Mouse (Mus musculus): ENCODE measurements around the gene Psmc2. TPM values are rescaled to one million over a fixed set of nuclear protein-coding genes. Genes with fewer than 3 reads are reported as not detected.

The Psmc2 gene
- polyA plus RNA-seq, 1 experiment from 2014 or later = 195 TPM

GRCm38 (mm10) chr5:21768506-21768905 lies 16.6 kb upstream of the Psmc2 start:
- no peaks in the 10 kb centered on the region for H3K27me3 ChIP-seq (ENCODE audit: insufficient read depth, low read length)
- no peaks in the 10 kb centered on the region for H3K4me1 ChIP-seq (ENCODE audit: insufficient read depth, low read length)
- 86% methylated on average over 4 of the region's 4 CpGs for WGBS
- H3K9me3 ChIP-seq (ENCODE audit: low read length) = no peaks in the 10 kb centered on the region
- no peak overlapping the region for H3K9ac ChIP-seq (replicated peaks; ENCODE audit: low read length)
- H3K4me2 ChIP-seq (replicated peaks; ENCODE audit: low read depth, low read length) = no peak overlapping the region
- no peak overlapping the region for H3K27ac ChIP-seq (ENCODE audit: low read length)
- H3K36me3 ChIP-seq (ENCODE audit: insufficient read depth, low read length) = peaks cover 47% of the 10 kb centered on the region
- no peak for ATAC-seq (ENCODE audit: low FRiP score, low TSS enrichment)
- no peak overlapping the region for H3K4me3 ChIP-seq (ENCODE audit: low read length)

DNA sequence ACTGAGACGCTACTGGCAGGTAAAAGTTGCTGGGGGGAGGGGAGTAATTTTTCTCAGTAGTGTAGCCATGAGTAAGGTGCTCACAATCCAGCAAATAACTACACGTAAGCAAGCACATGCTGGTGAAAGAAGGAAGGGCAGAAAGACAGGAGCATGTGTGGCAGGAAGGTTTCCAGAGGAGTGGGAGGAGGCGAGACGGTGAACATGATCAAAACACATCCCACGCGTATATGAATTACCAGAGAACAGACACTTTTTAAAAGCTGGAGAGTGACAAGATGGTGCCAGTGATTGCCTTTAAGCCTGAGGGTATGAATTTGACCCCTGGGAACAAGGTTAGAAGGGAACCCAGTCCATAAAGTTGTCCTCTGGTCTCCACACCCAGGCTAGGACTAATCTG lies 15.2 kb upstream of the Psmc2 start:
- H3K9ac ChIP-seq (replicated peaks; ENCODE audit: low read length) = no peak overlapping the region
- no peak for ATAC-seq (ENCODE audit: low FRiP score, low TSS enrichment)
- no peaks in the 10 kb centered on the region for H3K9me3 ChIP-seq (ENCODE audit: low read length)
- H3K27me3 ChIP-seq (ENCODE audit: insufficient read depth, low read length) = no peaks in the 10 kb centered on the region
- H3K36me3 ChIP-seq (ENCODE audit: insufficient read depth, low read length) = peaks cover 52% of the 10 kb centered on the region
- no peak overlapping the region for H3K4me3 ChIP-seq (ENCODE audit: low read length)
- no peaks in the 10 kb centered on the region for H3K4me1 ChIP-seq (ENCODE audit: insufficient read depth, low read length)
- H3K4me2 ChIP-seq (replicated peaks; ENCODE audit: low read depth, low read length) = no peak overlapping the region
- H3K27ac ChIP-seq (ENCODE audit: low read length) = no peak overlapping the region
- WGBS = 89% methylated on average over 6 of the region's 6 CpGs

GRCm38 (mm10) chr5:21776491-21776890 lies 8.6 kb upstream of the Psmc2 start:
- Histone ChIP-seq H3K4me2 (replicated peaks; ENCODE audit: low read depth, low read length) (no peak overlapping the region), H3K9me3 (ENCODE audit: low read length) (no peaks in the 10 kb centered on the region), H3K4me1 (ENCODE audit: insufficient read depth, low read length) (no peaks in the 10 kb centered on the region), H3K9ac (replicated peaks; ENCODE audit: low read length) (no peak overlapping the region), H3K4me3 (ENCODE audit: low read length) (no peak overlapping the region), H3K27me3 (ENCODE audit: insufficient read depth, low read length) (no peaks in the 10 kb centered on the region), H3K36me3 (ENCODE audit: insufficient read depth, low read length) (peaks cover 55% of the 10 kb centered on the region), H3K27ac (ENCODE audit: low read length) (no peak overlapping the region)
- WGBS = 92% methylated on average over 6 of the region's 6 CpGs
- ATAC-seq (ENCODE audit: low FRiP score, low TSS enrichment) = no peak

DNA sequence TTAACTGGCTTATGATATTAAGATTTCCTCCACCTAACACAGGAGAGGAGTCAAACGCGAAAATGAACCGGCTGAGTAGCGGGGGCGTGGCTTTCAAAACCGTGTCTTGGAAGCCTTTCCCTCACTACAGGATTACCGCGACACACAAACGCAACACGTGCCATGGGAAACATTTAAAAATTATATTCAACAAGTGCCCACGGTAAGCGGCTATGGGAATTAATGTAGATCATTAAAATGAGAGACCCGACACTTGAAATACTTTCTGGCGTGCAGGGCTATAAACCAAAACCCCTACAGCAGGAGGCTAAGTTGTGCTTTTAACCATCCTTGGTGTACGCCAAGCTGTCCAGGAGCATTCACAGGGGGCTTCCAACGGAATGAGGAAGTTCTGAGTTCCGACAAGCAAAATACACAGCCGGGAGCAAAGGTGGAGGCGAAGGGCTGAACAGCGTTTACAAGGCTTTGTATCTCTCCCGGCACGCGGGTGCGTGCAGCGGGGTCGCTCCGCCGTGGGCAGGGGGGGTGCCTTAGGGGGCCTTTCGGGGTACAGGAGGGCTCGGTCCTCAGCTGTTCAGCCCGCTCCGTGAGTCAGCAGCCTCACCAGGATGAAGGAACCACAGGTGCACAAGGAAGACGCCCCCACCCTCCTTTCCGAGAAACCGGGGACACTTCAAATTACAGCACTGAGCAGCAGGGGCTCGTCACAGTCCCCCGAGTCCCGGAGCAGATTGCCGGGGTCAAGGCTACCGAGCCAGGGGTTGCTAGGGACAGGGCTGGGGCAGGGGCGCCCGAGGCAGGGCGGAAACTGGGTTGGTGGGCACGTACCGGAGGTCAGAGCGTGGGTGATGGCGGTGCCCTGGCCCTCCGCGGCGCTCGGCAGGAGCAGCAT lies 676 bp upstream of the Psmc2 start:
- H3K27me3 ChIP-seq (ENCODE audit: insufficient read depth, low read length) = no peaks in the 10 kb centered on the region
- H3K9ac ChIP-seq (replicated peaks; ENCODE audit: low read length) = peak overlapping the region; percentile 77
- peaks cover 35% of the 10 kb centered on the region for H3K36me3 ChIP-seq (ENCODE audit: insufficient read depth, low read length)
- ATAC-seq (ENCODE audit: low FRiP score, low TSS enrichment) = peak; percentile 58
- peak overlapping the region; percentile 63 for H3K27ac ChIP-seq (ENCODE audit: low read length)
- peak overlapping the region; percentile 93 for H3K4me2 ChIP-seq (replicated peaks; ENCODE audit: low read depth, low read length)
- H3K4me1 ChIP-seq (ENCODE audit: insufficient read depth, low read length) = peaks cover 21% of the 10 kb centered on the region
- WGBS = under 1% methylated on average over 51 of the region's 51 CpGs
- H3K4me3 ChIP-seq (ENCODE audit: low read length) = peak overlapping the region; percentile 75
- no peaks in the 10 kb centered on the region for H3K9me3 ChIP-seq (ENCODE audit: low read length)

DNA sequence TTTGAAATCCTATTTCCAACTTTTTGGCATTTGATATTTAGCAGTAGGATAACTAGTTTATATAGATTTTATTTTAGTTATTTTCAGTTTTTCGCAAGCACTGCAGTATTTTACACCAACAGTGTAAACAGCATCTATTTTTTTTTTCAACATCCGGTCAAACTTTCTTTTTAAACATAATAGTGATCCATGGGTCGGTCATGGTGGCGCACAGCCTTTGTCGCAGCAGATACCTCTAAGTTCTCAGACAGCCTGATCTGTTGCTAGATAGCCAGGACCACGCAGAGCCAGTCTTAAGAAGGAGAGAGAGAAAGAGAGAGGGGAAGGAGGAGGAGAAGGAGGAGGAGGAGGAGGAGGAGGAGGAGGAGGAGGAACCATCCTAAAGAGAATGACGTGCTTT lies 693 bp downstream of the Psmc2 start:
- 79% methylated on average over 7 of the region's 7 CpGs for whole genome bisulfite sequencing
- Histone ChIP-seq H3K27ac (ENCODE audit: low read length) (no peak overlapping the region), H3K4me2 (replicated peaks; ENCODE audit: low read depth, low read length) (peak overlapping the region; percentile 76)

GRCm38 (mm10) chr5:21786258-21787185 lies 1.4 kb downstream of the Psmc2 start:
- Histone ChIP-seq H3K4me2 (replicated peaks; ENCODE audit: low read depth, low read length) (peak overlapping the region; percentile 76), H3K9me3 (ENCODE audit: low read length) (no peaks in the 10 kb centered on the region), H3K4me3 (ENCODE audit: low read length) (peak overlapping the region; percentile 97), H3K4me1 (ENCODE audit: insufficient read depth, low read length) (peaks cover 21% of the 10 kb centered on the region), H3K9ac (replicated peaks; ENCODE audit: low read length) (peak overlapping the region; percentile 96), H3K36me3 (ENCODE audit: insufficient read depth, low read length) (peaks cover 16% of the 10 kb centered on the region), H3K27ac (ENCODE audit: low read length) (peak overlapping the region; percentile 88), H3K27me3 (ENCODE audit: insufficient read depth, low read length) (no peaks in the 10 kb centered on the region)
- 1% methylated on average over 50 of the region's 51 CpGs for WGBS
- ATAC-seq (ENCODE audit: low FRiP score, low TSS enrichment) = peak; percentile 78

More for the DNA sequence above, 693 bp downstream of the Psmc2 start:
- no peaks in the 10 kb centered on the region for H3K27me3 ChIP-seq (ENCODE audit: insufficient read depth, low read length)
- no peak for ATAC-seq (ENCODE audit: low FRiP score, low TSS enrichment)
- no peak overlapping the region for H3K9ac ChIP-seq (replicated peaks; ENCODE audit: low read length)
- no peaks in the 10 kb centered on the region for H3K9me3 ChIP-seq (ENCODE audit: low read length)
- peaks cover 23% of the 10 kb centered on the region for H3K36me3 ChIP-seq (ENCODE audit: insufficient read depth, low read length)
- no peak overlapping the region for H3K4me3 ChIP-seq (ENCODE audit: low read length)
- peaks cover 21% of the 10 kb centered on the region for H3K4me1 ChIP-seq (ENCODE audit: insufficient read depth, low read length)

DNA sequence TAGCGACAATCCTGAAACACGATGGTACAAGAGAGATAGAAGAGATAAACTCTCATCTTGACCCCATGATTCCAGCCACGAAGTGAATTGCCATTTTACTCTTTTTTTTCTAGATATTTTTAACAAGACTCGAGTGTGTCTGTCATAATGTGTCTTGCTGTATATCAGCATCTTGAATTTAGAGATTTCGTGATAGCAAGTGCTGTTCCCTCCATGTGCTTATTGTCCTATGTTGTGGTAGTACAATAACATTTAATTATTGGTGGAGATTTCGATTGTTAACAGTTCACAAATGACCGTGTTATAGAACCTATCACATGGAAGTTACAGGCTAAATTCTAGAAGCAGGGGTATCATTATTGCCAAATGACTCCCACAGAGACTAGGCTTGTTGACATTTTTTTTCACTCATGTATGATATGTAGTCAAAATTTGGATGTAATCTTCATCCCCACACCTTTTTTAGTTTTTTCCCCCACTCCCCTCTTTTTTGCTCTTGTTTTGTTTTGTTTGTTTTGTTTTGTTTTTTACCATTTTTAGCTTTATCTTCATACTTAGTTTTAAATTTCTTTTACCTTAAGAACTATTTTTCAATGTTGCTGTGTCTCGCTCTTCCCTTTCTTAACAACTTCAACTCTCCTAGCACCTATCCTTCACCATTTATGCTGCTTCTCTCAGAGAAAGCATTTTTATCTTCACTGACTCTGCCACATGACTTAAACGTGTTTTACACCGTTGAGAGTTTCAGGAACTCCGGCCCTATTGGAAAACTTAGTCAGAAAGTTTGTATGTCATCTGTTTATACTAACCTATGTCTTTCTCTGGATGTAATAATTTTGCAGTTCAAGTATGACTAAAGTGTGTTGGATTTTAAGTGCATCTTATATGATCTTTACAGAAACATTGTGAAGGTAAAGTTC lies 2.4 kb downstream of the Psmc2 start:
- ATAC-seq (ENCODE audit: low FRiP score, low TSS enrichment) = no peak
- Histone ChIP-seq H3K36me3 (ENCODE audit: insufficient read depth, low read length) (peaks cover 14% of the 10 kb centered on the region), H3K9me3 (ENCODE audit: low read length) (no peaks in the 10 kb centered on the region), H3K27ac (ENCODE audit: low read length) (peak overlapping the region; percentile 77; the same call in 1 of the 2 replicates), H3K4me3 (ENCODE audit: low read length) (peak overlapping the region; percentile 97), H3K27me3 (ENCODE audit: insufficient read depth, low read length) (no peaks in the 10 kb centered on the region), H3K4me1 (ENCODE audit: insufficient read depth, low read length) (peaks cover 21% of the 10 kb centered on the region), H3K4me2 (replicated peaks; ENCODE audit: low read depth, low read length) (peak overlapping the region; percentile 76), H3K9ac (replicated peaks; ENCODE audit: low read length) (peak overlapping the region; percentile 96)
- 35% methylated on average over 11 of the region's 11 CpGs for whole genome bisulfite sequencing

- peaks cover 21% of the 10 kb centered on the region for H3K4me1 ChIP-seq (ENCODE audit: insufficient read depth, low read length)
- H3K36me3 ChIP-seq (ENCODE audit: insufficient read depth, low read length) = 0 out of 2 replicates have a peak, but pooled peaks cover 10% of the 10 kb centered on the region
- H3K4me2 ChIP-seq (replicated peaks; ENCODE audit: low read depth, low read length) = no peak overlapping the region
- no peaks in the 10 kb centered on the region for H3K27me3 ChIP-seq (ENCODE audit: insufficient read depth, low read length)
- H3K4me3 ChIP-seq (ENCODE audit: low read length) = no peak overlapping the region
- WGBS = 50% methylated on average over 5 of the region's 5 CpGs
- ATAC-seq (ENCODE audit: low FRiP score, low TSS enrichment) = no peak
- H3K9me3 ChIP-seq (ENCODE audit: low read length) = no peaks in the 10 kb centered on the region
- H3K27ac ChIP-seq (ENCODE audit: low read length) = no peak overlapping the region
- H3K9ac ChIP-seq (replicated peaks; ENCODE audit: low read length) = no peak overlapping the region
Measured at GRCm38 (mm10) chr5:21789061-21789460, 4.0 kb downstream of the Psmc2 start.

- Histone ChIP-seq H3K4me2 (replicated peaks; ENCODE audit: low read depth, low read length) (no peak overlapping the region), H3K4me1 (ENCODE audit: insufficient read depth, low read length) (peaks cover 14% of the 10 kb centered on the region), H3K27ac (ENCODE audit: low read length) (no peak overlapping the region), H3K9me3 (ENCODE audit: low read length) (no peaks in the 10 kb centered on the region), H3K9ac (replicated peaks; ENCODE audit: low read length) (no peak overlapping the region), H3K27me3 (ENCODE audit: insufficient read depth, low read length) (no peaks in the 10 kb centered on the region), H3K36me3 (ENCODE audit: insufficient read depth, low read length) (peaks cover 25% of the 10 kb centered on the region), H3K4me3 (ENCODE audit: low read length) (no peak overlapping the region)
- no peak for ATAC-seq (ENCODE audit: low FRiP score, low TSS enrichment)
Measured at GRCm38 (mm10) chr5:21792166-21792565, 7.1 kb downstream of the Psmc2 start.
